Mouse (Mus musculus) brown adipose tissue, adult 24 weeks (tissue): ENCODE results near the gene Haspin. TPM values are rescaled to one million over a fixed set of nuclear protein-coding genes. Genes with fewer than 3 reads are reported as not detected.
"Not testable (repeated sequence)": the region's sequence is repeated elsewhere in the genome, so short reads cannot be mapped to it uniquely, and the experiment has no call there.

Experiments used
- H3K27ac ChIP-seq: fragments of 200-500 bp; replicated peaks from 2 replicates; pipeline ENCODE4 v1.5.1; 2012; ENCODE audit warnings: low read depth, mild to moderate bottlenecking, low read length
- H3K4me1 ChIP-seq: fragments of 200-500 bp; 2 replicates; pipeline ENCODE4 v1.6.1; 2012; ENCODE audit warnings: low read length, mixed read lengths; ENCODE audit not compliant: control insufficient read depth, insufficient read depth, insufficient read length
- H3K4me3 ChIP-seq: fragments of 200-500 bp; 2 replicates; pipeline ENCODE4 v1.5.1; 2012; ENCODE audit warnings: low read depth, mild to moderate bottlenecking, low read length, moderate library complexity; ENCODE audit not compliant: insufficient read depth
- polyA plus RNA-seq: library from polyadenylated mRNA; stranded (reverse); fragments of >200 nt; gene quantifications from 2 replicates; pipeline ENCODE4 v1.2.4, GENCODE M21; 2012; ENCODE audit not compliant: missing spikeins, insufficient read depth, insufficient read length

Haspin gene
- polyA plus RNA-seq, 1 experiment, result not detected

GRCm38 (mm10) chr11:73108898-73109625 lies 29.0 kb downstream of the Haspin start:
- Histone ChIP-seq H3K27ac (no peak overlapping the region), H3K4me3 (no peak overlapping the region), H3K4me1 (no peaks in the 10 kb centered on the region)

- H3K4me3 ChIP-seq, result no peak overlapping the region
- H3K27ac ChIP-seq, result peak overlapping the region; percentile 37; the same call in 1 of the 2 replicates
- H3K4me1 ChIP-seq, result no peaks in the 10 kb centered on the region
Observed at GRCm38 (mm10) chr11:73108195-73108897, 29.7 kb downstream of the Haspin start.

- not testable (repeated sequence) for H3K27ac ChIP-seq, H3K4me3 ChIP-seq, H3K4me1 ChIP-seq
Observed at GRCm38 (mm10) chr11:73107358-73107757, 30.7 kb downstream of the Haspin start.

GRCm38 (mm10) chr11:73105246-73105645 lies 32.8 kb downstream of the Haspin start:
- Histone ChIP-seq H3K4me3 (no peak overlapping the region), H3K27ac (no peak overlapping the region), H3K4me1 (no peaks in the 10 kb centered on the region)

GRCm38 (mm10) chr11:73101308-73101707 lies 36.8 kb downstream of the Haspin start:
- H3K4me1 ChIP-seq, result no peaks in the 10 kb centered on the region
- H3K4me3 ChIP-seq, result no peak overlapping the region
- H3K27ac ChIP-seq, result no peak overlapping the region

- Histone ChIP-seq H3K4me1 (no peaks in the 10 kb centered on the region), H3K4me3 (no peak overlapping the region), H3K27ac (no peak overlapping the region)
Observed at GRCm38 (mm10) chr11:73099976-73100750, 37.9 kb downstream of the Haspin start.

- Histone ChIP-seq H3K4me3 (no peak overlapping the region), H3K4me1 (no peaks in the 10 kb centered on the region), H3K27ac (no peak overlapping the region)
Observed at GRCm38 (mm10) chr11:73098860-73099259, 39.2 kb downstream of the Haspin start.

GRCm38 (mm10) chr11:73094231-73094995 lies 43.7 kb downstream of the Haspin start:
- H3K27ac ChIP-seq, result no peak overlapping the region
- H3K4me1 ChIP-seq, result no peaks in the 10 kb centered on the region
- H3K4me3 ChIP-seq, result no peak overlapping the region

- H3K4me3 ChIP-seq, result no peak overlapping the region
- no peaks in the 10 kb centered on the region for H3K4me1 ChIP-seq
Observed at GRCm38 (mm10) chr11:73092877-73093276, 45.2 kb downstream of the Haspin start.

GRCm38 (mm10) chr11:73092057-73092456 lies 46.0 kb downstream of the Haspin start:
- H3K27ac ChIP-seq, result no peak overlapping the region

More at GRCm38 (mm10) chr11:73092877-73093276, 45.2 kb downstream of the Haspin start:
- H3K27ac ChIP-seq, result no peak overlapping the region

GRCm38 (mm10) chr11:73090826-73091225 lies 47.3 kb downstream of the Haspin start:
- H3K4me3 ChIP-seq, result no peak overlapping the region
- H3K4me1 ChIP-seq, result no peaks in the 10 kb centered on the region
- no peak overlapping the region for H3K27ac ChIP-seq

More at GRCm38 (mm10) chr11:73092057-73092456, 46.0 kb downstream of the Haspin start:
- H3K4me3 ChIP-seq, result no peak overlapping the region
- H3K4me1 ChIP-seq, result no peaks in the 10 kb centered on the region

GRCm38 (mm10) chr11:73090283-73090682 lies 47.8 kb downstream of the Haspin start, which contains the start of gene Itgae:
Gene Itgae, plus strand, starts transcription at chr11:73090583.
- no peak within 1 kb of the TSS for H3K27ac ChIP-seq
- H3K4me3 ChIP-seq, result no peak within 1 kb of the TSS
- H3K4me1 ChIP-seq, result no peaks in the 10 kb centered on the region

- Histone ChIP-seq H3K27ac (no peak overlapping the region), H3K4me1 (peaks cover 2% of the 10 kb centered on the region; the same call in 1 of the 2 replicates), H3K4me3 (no peak overlapping the region)
Observed at GRCm38 (mm10) chr11:73087700-73088480, 50.2 kb downstream of the Haspin start.
